Mouse (Mus musculus) subcutaneous adipose tissue, adult 2 months (tissue): ENCODE data around the gene Dlx2. TPM values are rescaled to one million over a fixed set of nuclear protein-coding genes. Genes with fewer than 3 reads are reported as not detected.

Experiments used
- polyA plus RNA-seq: library from polyadenylated mRNA; depleted of rRNA; stranded (reverse); fragments of >200 nt; gene quantifications from 2 replicates; pipeline ENCODE4 v1.2.3, GENCODE M21; 2012; ENCODE audit warnings: low replicate concordance; rRNA removed

Gene Dlx2
- polyA plus RNA-seq, result not detected in 2 replicates

GRCm38 (mm10) chr2:71546640-71547071 is at the start of gene Dlx2:
Gene Dlx2, minus strand, starts transcription at chr2:71546754.

GRCm38 (mm10) chr2:71528014-71528713 is 18.4 kb downstream of the Dlx2 start, which contains the start of gene Dlx1:
Gene Dlx1, plus strand, starts transcription at chr2:71528113.

Other genes starting within 250 kb of the Dlx2 start
- gene Slc25a12, start 179.0 kb downstream of the Dlx2 start, polyA plus RNA-seq, result 15.9 and 48.7 TPM in 2 replicates
- 4.3 and 8.4 TPM in 2 replicates for gene Hat1, start 157.8 kb downstream of the Dlx2 start, polyA plus RNA-seq
- gene Metap1d, start 93.5 kb downstream of the Dlx2 start, polyA plus RNA-seq, result 35.6 and 36.9 TPM in 2 replicates
- 0.10 TPM in 1 of 2 replicates, not detected in the other for gene Dlx1, start 18.6 kb downstream of the Dlx2 start, polyA plus RNA-seq
- 61.3 and 101 TPM in 2 replicates for gene Itga6, start 198.9 kb upstream of the Dlx2 start, polyA plus RNA-seq